ENCODE assay signal across 19 mouse cellular contexts in genomic region chr14:28431703-28432309, GRCm38 (mm10).
"Had no signal": no experiment of that assay in that cellular context is flagged by ENCODE, and none has a peak within 500 bp of the region (broad histone marks: within the 10 kb centered on the region; RNA-seq: fewer than 3 reads in every experiment).

No protein-coding gene starts in this region.

- H3K27ac ChIP-seq: kidney, embryonic 15.5 days; layer of hippocampus, adult 2 months; liver, embryonic 13.5 days; macrophage; midbrain, embryonic 12.5 days; midbrain, embryonic 15.5 days; neural tube, embryonic 13.5 days; stomach, embryonic 15.5 days had no signal

- DNase-seq: kidney, postnatal 25 days; layer of hippocampus, adult 9-11 months; liver, embryonic 13.5 days; lung, adult 2 months; lung, postnatal 10 days; retina, postnatal 1 day; right cerebral cortex, postnatal 25 days; spleen, adult 18-20 months; thymus, adult 2 months; thymus, postnatal 14 days; thymus, postnatal 4 days had no signal

- ATAC-seq: intestine, postnatal 0 days; midbrain, embryonic 15.5 days had no signal

- H3K27me3 ChIP-seq: kidney, embryonic 15.5 days; liver, embryonic 13.5 days; midbrain, embryonic 12.5 days; midbrain, embryonic 15.5 days; stomach, embryonic 15.5 days had no signal

- H3K9me3 ChIP-seq: kidney, embryonic 15.5 days; liver, embryonic 13.5 days; midbrain, embryonic 12.5 days; midbrain, embryonic 15.5 days; neural tube, embryonic 13.5 days; stomach, embryonic 15.5 days had no signal

- H3K4me1 ChIP-seq: kidney, embryonic 15.5 days; liver, embryonic 13.5 days; midbrain, embryonic 12.5 days; midbrain, embryonic 15.5 days; stomach, embryonic 15.5 days had no signal

- H3K36me3 ChIP-seq: kidney, embryonic 15.5 days; liver, embryonic 13.5 days; midbrain, embryonic 12.5 days; midbrain, embryonic 15.5 days; neural tube, embryonic 13.5 days; stomach, embryonic 15.5 days had no signal

- H3K4me2 ChIP-seq: kidney, embryonic 15.5 days; liver, embryonic 13.5 days; midbrain, embryonic 12.5 days; midbrain, embryonic 15.5 days; neural tube, embryonic 13.5 days; stomach, embryonic 15.5 days had no signal

- H3K4me3 ChIP-seq: kidney, embryonic 15.5 days; layer of hippocampus, adult 2 months; liver, embryonic 13.5 days; midbrain, embryonic 12.5 days; midbrain, embryonic 15.5 days; neural tube, embryonic 13.5 days; stomach, embryonic 15.5 days had no signal

- H3K9ac ChIP-seq: kidney, embryonic 15.5 days; liver, embryonic 13.5 days; midbrain, embryonic 12.5 days; midbrain, embryonic 15.5 days; neural tube, embryonic 13.5 days; stomach, embryonic 15.5 days had no signal
